17 mouse cellular contexts compared by ENCODE assay signal in genomic region chr3:52251184-52251583, GRCm38 (mm10).
"Had no signal": no experiment of that assay in that cellular context is flagged by ENCODE, and none has a peak within 500 bp of the region (broad histone marks: within the 10 kb centered on the region; RNA-seq: fewer than 3 reads in every experiment).

No protein-coding gene starts in this region.

- H3K4me1 ChIP-seq: lung, embryonic 15.5 days; midbrain, embryonic 13.5 days; midbrain, embryonic 15.5 days; neural tube, embryonic 12.5 days; stomach, embryonic 15.5 days had no signal

- H3K9me3 ChIP-seq: lung, embryonic 15.5 days; megakaryocyte, embryonic 14.5 days; midbrain, embryonic 13.5 days; midbrain, embryonic 15.5 days; neural tube, embryonic 12.5 days; stomach, embryonic 15.5 days had no signal

- H3K27ac ChIP-seq: lung, embryonic 15.5 days; macrophage; midbrain, embryonic 13.5 days; midbrain, embryonic 15.5 days; neural tube, embryonic 12.5 days; stomach, embryonic 15.5 days; stomach, postnatal 0 days had no signal

- DNase-seq: liver, postnatal 0 days; lung, adult 2 months; lung, postnatal 14 days; lung, postnatal 36 days; right cerebral cortex, postnatal 14 days; thymus, adult 2 months; thymus, postnatal 25 days had no signal

- H3K4me2 ChIP-seq: lung, embryonic 15.5 days; midbrain, embryonic 11.5 days; midbrain, embryonic 13.5 days; midbrain, embryonic 15.5 days; neural tube, embryonic 12.5 days; stomach, embryonic 15.5 days had no signal

- H3K27me3 ChIP-seq: megakaryocyte, embryonic 14.5 days; midbrain, embryonic 15.5 days; neural tube, embryonic 12.5 days; stomach, embryonic 15.5 days had no signal

- H3K9ac ChIP-seq: liver, postnatal 0 days; lung, embryonic 15.5 days; midbrain, embryonic 13.5 days; midbrain, embryonic 15.5 days; neural tube, embryonic 12.5 days; stomach, embryonic 15.5 days had no signal

- H3K4me3 ChIP-seq: lung, embryonic 15.5 days; megakaryocyte, embryonic 14.5 days; midbrain, embryonic 13.5 days; midbrain, embryonic 15.5 days; neural tube, embryonic 12.5 days; stomach, embryonic 15.5 days had no signal

- H3K36me3 ChIP-seq: lung, embryonic 15.5 days; midbrain, embryonic 13.5 days; midbrain, embryonic 15.5 days; neural tube, embryonic 12.5 days; stomach, embryonic 15.5 days had no signal

- ATAC-seq: liver, postnatal 0 days; lung, postnatal 0 days; midbrain, embryonic 13.5 days; midbrain, embryonic 15.5 days had no signal
